Mouse (Mus musculus) cerebellum, adult 2 months (tissue): ENCODE measurements around the gene Diras1. TPM values are rescaled to one million over a fixed set of nuclear protein-coding genes. Genes with fewer than 3 reads are reported as not detected.

Experiments used
- DNase-seq, 2 experiments: peaks; one replicate each; pipeline ENCODE4 v3.0.0; 2021
- H3K27ac ChIP-seq: fragments of 200-500 bp; 2 replicates; pipeline ENCODE4 v1.5.1; 2012; ENCODE audit warnings: low read length, control low read depth, inconsistent platforms; ENCODE audit not compliant: insufficient read depth
- H3K27me3 ChIP-seq: fragments of 200-500 bp; 2 replicates; pipeline ENCODE4 v1.6.1; 2012; ENCODE audit warnings: inconsistent platforms, mild to moderate bottlenecking, low read length, moderate library complexity; ENCODE audit not compliant: control insufficient read depth, insufficient read depth
- H3K4me1 ChIP-seq: fragments of 200-500 bp; 2 replicates; pipeline ENCODE4 v1.6.1; 2011; ENCODE audit warnings: low read length; ENCODE audit not compliant: control insufficient read depth, insufficient read depth
- H3K4me3 ChIP-seq: fragments of 200-500 bp; replicated peaks from 2 replicates; pipeline ENCODE3; 2011; ENCODE audit warnings: mild to moderate bottlenecking, low read depth, low read length, control low read depth; ENCODE audit not compliant: insufficient read depth
- CTCF ChIP-seq: fragments of 200-500 bp; IDR thresholded peaks from 2 replicates; pipeline ENCODE4 v1.5.1; 2011; ENCODE audit warnings: low read depth, mild to moderate bottlenecking, control low read depth, low read length, moderate library complexity, borderline replicate concordance; ENCODE audit not compliant: insufficient read depth
- POLR2A ChIP-seq: fragments of 200-500 bp; IDR thresholded peaks from 2 replicates; pipeline ENCODE4 v1.6.1; 2011; ENCODE audit warnings: low read length, control low read depth, borderline replicate concordance; ENCODE audit not compliant: insufficient read depth
- WGBS: fragments of 180-500 bp; shearing (Covaris S2); methylation state at CpG from one replicate; pipeline ENCODE4 v1.1.7; 2018; 5-methylcytosine and 5-hydroxymethylcytosine counted together
- polyA plus RNA-seq: library from polyadenylated mRNA; depleted of rRNA; stranded (reverse); fragments of >200 nt; gene quantifications from 2 replicates; pipeline ENCODE4 v1.2.3, GENCODE M21; 2012

Gene Diras1
- polyA plus RNA-seq, 1 experiment: 136 TPM

GRCm38 (mm10) chr10:81026857-81027256 lies 1.4 kb upstream of the Diras1 start:
- WGBS: 25% methylated on average over 5 of the region's 5 CpGs
- TF ChIP-seq POLR2A (no peak), CTCF (no peak)
- H3K27ac ChIP-seq: peak overlapping the region; percentile 95
- no peak overlapping the region for H3K4me3 ChIP-seq
- H3K27me3 ChIP-seq: no peaks in the 10 kb centered on the region
- H3K4me1 ChIP-seq: peaks cover 61% of the 10 kb centered on the region
- peak in 1 of 2 experiments; percentile 52 for DNase-seq

GRCm38 (mm10) chr10:81025047-81025621 lies 328 bp downstream of the Diras1 start:
- no peak for TF ChIP-seq CTCF
- TF ChIP-seq POLR2A: peak; percentile 59
- WGBS: under 1% methylated on average over 36 of the region's 43 CpGs
- H3K4me1 ChIP-seq: peaks cover 74% of the 10 kb centered on the region
- H3K27me3 ChIP-seq: no peaks in the 10 kb centered on the region
- peak overlapping the region; percentile 87 for H3K4me3 ChIP-seq
- peak; percentile 62 to 71 for DNase-seq
- H3K27ac ChIP-seq: peak overlapping the region; percentile 98

DNA sequence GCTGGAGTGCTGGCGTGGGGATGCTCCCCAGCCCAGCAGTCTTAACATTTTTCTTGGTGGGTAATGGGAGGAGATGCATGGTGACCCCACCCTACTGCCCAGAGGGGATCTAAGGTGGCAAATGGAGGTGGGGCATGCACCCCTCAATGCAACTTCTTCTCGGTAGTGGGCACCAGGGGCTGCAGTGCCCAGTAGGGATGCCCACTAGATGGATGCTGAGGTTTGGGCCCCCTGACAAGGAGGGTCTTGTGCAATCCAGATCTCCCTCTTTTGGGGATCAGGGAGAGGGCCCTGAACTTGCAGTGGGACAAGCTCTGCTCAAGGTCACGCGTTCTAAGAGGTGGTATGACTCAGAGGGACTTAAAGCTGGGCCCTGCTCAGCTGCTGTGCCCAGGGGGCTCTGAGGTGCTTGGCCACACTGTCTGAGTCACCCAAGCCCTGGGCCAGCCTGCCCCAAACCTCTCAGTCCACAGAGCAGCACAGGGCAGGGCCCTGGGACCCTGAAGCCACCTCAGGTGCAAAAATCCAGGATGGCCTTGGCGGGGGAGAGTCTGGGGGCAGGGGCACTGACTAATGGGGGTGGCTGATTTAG lies 1.0 kb downstream of the Diras1 start:
- DNase-seq: peak in 1 of 2 experiments; percentile 49
- H3K27me3 ChIP-seq: no peaks in the 10 kb centered on the region
- peak overlapping the region; percentile 98 for H3K27ac ChIP-seq
- peak overlapping the region; percentile 87 for H3K4me3 ChIP-seq
- no peak for TF ChIP-seq POLR2A
- no peak for TF ChIP-seq CTCF
- WGBS: 51% methylated on average over 5 of the region's 5 CpGs
- H3K4me1 ChIP-seq: peaks cover 74% of the 10 kb centered on the region

GRCm38 (mm10) chr10:81022744-81023143 lies 2.7 kb downstream of the Diras1 start:
- TF ChIP-seq CTCF (peak; percentile 56; the same call in 1 of the 2 replicates), POLR2A (no peak)
- no peak overlapping the region for H3K4me3 ChIP-seq
- no peak for DNase-seq
- H3K27ac ChIP-seq: no peak overlapping the region
- peaks cover 63% of the 10 kb centered on the region for H3K4me1 ChIP-seq
- H3K27me3 ChIP-seq: no peaks in the 10 kb centered on the region
- WGBS: 69% methylated on average over 8 of the region's 8 CpGs

- TF ChIP-seq POLR2A: no peak
- TF ChIP-seq CTCF: no peak
- no peak for DNase-seq
- no peaks in the 10 kb centered on the region for H3K27me3 ChIP-seq
Observed at GRCm38 (mm10) chr10:81021547-81022110, 3.8 kb downstream of the Diras1 start.

GRCm38 (mm10) chr10:81020207-81020606 lies 5.3 kb downstream of the Diras1 start:
- peaks cover 45% of the 10 kb centered on the region for H3K4me1 ChIP-seq
- no peak overlapping the region for H3K4me3 ChIP-seq
- no peak for TF ChIP-seq CTCF
- TF ChIP-seq POLR2A: no peak
- DNase-seq: no peak
- WGBS: 38% methylated on average over 2 of the region's 2 CpGs
- no peaks in the 10 kb centered on the region for H3K27me3 ChIP-seq
- H3K27ac ChIP-seq: peak overlapping the region; percentile 43

More at GRCm38 (mm10) chr10:81021547-81022110, 3.8 kb downstream of the Diras1 start:
- Histone ChIP-seq H3K27ac (peak overlapping the region; percentile 22; the same call in 1 of the 2 replicates), H3K4me3 (peak overlapping the region; percentile 19), H3K4me1 (peaks cover 52% of the 10 kb centered on the region)
- WGBS: 13% methylated on average over 26 of the region's 26 CpGs

- Histone ChIP-seq H3K27me3 (no peaks in the 10 kb centered on the region), H3K27ac (peak overlapping the region; percentile 43), H3K4me1 (peaks cover 45% of the 10 kb centered on the region), H3K4me3 (no peak overlapping the region)
- 30% methylated on average over 6 of the region's 6 CpGs for WGBS
- no peak for TF ChIP-seq CTCF
- no peak for TF ChIP-seq POLR2A
- DNase-seq: no peak
Observed at GRCm38 (mm10) chr10:81019687-81020086, 5.8 kb downstream of the Diras1 start.

DNA sequence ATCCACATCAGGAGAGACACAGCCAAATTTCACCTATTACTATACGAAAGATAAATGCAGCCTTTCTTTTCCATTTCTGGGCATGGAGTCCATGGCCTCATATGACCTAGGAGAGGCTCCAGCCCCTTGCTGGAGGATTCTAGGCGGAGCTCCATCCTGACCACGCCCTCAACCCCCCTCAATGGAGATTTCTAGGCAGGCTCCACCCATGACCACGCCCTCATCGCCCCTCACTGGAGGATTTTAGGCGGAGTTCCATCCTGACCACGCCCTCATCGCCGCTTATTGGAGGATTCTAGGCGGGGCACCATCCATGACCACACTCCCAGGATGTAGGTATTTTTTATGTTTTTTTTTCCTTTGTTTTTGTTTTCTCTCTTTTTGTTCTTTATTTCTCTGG lies 7.1 kb downstream of the Diras1 start:
- no peak for TF ChIP-seq CTCF
- TF ChIP-seq POLR2A: no peak
- H3K27me3 ChIP-seq: no peaks in the 10 kb centered on the region
- no peak for DNase-seq
- no peak overlapping the region for H3K27ac ChIP-seq
- H3K4me3 ChIP-seq: no peak overlapping the region
- 46% methylated on average over 10 of the region's 10 CpGs for WGBS
- peaks cover 32% of the 10 kb centered on the region for H3K4me1 ChIP-seq
